Mouse (Mus musculus) liver, embryonic 14.5 days (tissue): ENCODE measurements around the gene Map3k10.

Experiments used
- CTCF ChIP-seq: IDR thresholded peaks from 2 replicates; pipeline ENCODE4 v1.5.1; 2016; ENCODE audit warnings: antibody characterized with exemption, low read depth, control low read depth
- EP300 ChIP-seq: IDR thresholded peaks from 2 replicates; pipeline ENCODE4 v1.6.1; 2016; ENCODE audit warnings: antibody characterized with exemption, low read depth

- no peak for TF ChIP-seq CTCF
- no peak for TF ChIP-seq EP300
These were observed 17.8 kb downstream of the Map3k10 start for GRCm38 (mm10) chr7:27656600-27656999.
